Mouse (Mus musculus) kidney, postnatal 0 days (tissue): ENCODE measurements around the gene Apela. TPM values are rescaled to one million over a fixed set of nuclear protein-coding genes. Genes with fewer than 3 reads are reported as not detected.
"Not testable (repeated sequence)": the region's sequence is repeated elsewhere in the genome, so short reads cannot be mapped to it uniquely, and the experiment has no call there.

Source experiments
- ATAC-seq: fragments of 200-750 bp; cut with Nextera tagmentation; replicated peaks from 2 replicates; pipeline ENCODE4 v1.8.0; 2017; ENCODE audit warnings: low read depth, moderate number of reproducible peaks, moderate TSS enrichment, moderate library complexity; ENCODE audit not compliant: low FRiP score
- DNase-seq: peaks from one replicate; pipeline ENCODE4 v3.0.0-alpha.2; 2016; ENCODE audit warnings: low spot score
- H3K27ac ChIP-seq: fragments of 300-500 bp; sonication (generic); 2 replicates; pipeline ENCODE4 v1.5.1; 2014; ENCODE audit warnings: mild to moderate bottlenecking
- H3K27me3 ChIP-seq: fragments of 300-500 bp; sonication (generic); 2 replicates; pipeline ENCODE4 v1.6.1; 2014; ENCODE audit warnings: low read length, mixed read lengths; ENCODE audit not compliant: insufficient read depth
- H3K36me3 ChIP-seq: fragments of 300-500 bp; sonication (generic); 2 replicates; pipeline ENCODE4 v1.6.1; 2014; ENCODE audit warnings: low read length, mixed read lengths; ENCODE audit not compliant: insufficient read depth
- H3K4me1 ChIP-seq: fragments of 300-500 bp; sonication (generic); replicated peaks from 2 replicates; pipeline ENCODE4 v1.6.1; 2014; ENCODE audit warnings: antibody characterized with exemption, low read length, mixed read lengths; ENCODE audit not compliant: insufficient read depth
- H3K4me2 ChIP-seq: fragments of 300-500 bp; sonication (generic); 2 replicates; pipeline ENCODE4 v1.6.1; 2014; ENCODE audit warnings: mild to moderate bottlenecking, low read length, moderate library complexity, mixed read lengths
- H3K4me3 ChIP-seq: fragments of 300-500 bp; sonication (generic); replicated peaks from 2 replicates; pipeline ENCODE4 v1.5.1; 2014; ENCODE audit warnings: low read depth, low read length
- H3K9ac ChIP-seq: fragments of 300-500 bp; sonication (generic); 2 replicates; pipeline ENCODE4 v1.6.1; 2014; ENCODE audit warnings: low read depth, low read length
- H3K9me3 ChIP-seq: fragments of 300-500 bp; sonication (generic); replicated peaks from 2 replicates; pipeline ENCODE4 v1.6.1; 2016; ENCODE audit warnings: low read length, inconsistent platforms, mixed read lengths
- CTCF ChIP-seq: IDR thresholded peaks from 2 replicates; pipeline ENCODE4 v1.5.1; 2016; ENCODE audit warnings: antibody characterized with exemption, low read depth, mild to moderate bottlenecking, moderate library complexity
- WGBS: fragments of 180-500 bp; shearing (Covaris S2); extraction: QIAGEN DNeasy Blood & Tissue Kit; methylation state at CpG from one replicate; pipeline ENCODE4 v1.1.7; 2014; 5-methylcytosine and 5-hydroxymethylcytosine counted together
- polyA plus RNA-seq: library from polyadenylated mRNA; unstranded; fragments of >200 nt; fragmentation: Nextera tagmentation; extraction: Ambion mirVana; gene quantifications from 2 replicates; pipeline ENCODE4 v1.2.1, GENCODE M21; 2015

The Apela gene
- polyA plus RNA-seq, 1 experiment from 2014 or later = 28.7 TPM

GRCm38 (mm10) chr8:65030735-65031485 lies 6.2 kb downstream of the Apela start:
- H3K27ac ChIP-seq = no peak overlapping the region
- H3K4me2 ChIP-seq = no peak overlapping the region
- H3K36me3 ChIP-seq = no peaks in the 10 kb centered on the region
- no peak; the same call in 1 of the 2 replicates for ATAC-seq
- no peaks in the 10 kb centered on the region for H3K9me3 ChIP-seq
- WGBS = 76% methylated on average over 4 of the region's 4 CpGs
- no peak for TF ChIP-seq CTCF
- H3K4me3 ChIP-seq = no peak overlapping the region
- H3K27me3 ChIP-seq = no peaks in the 10 kb centered on the region
- H3K4me1 ChIP-seq = no peaks in the 10 kb centered on the region; the same call in 1 of the 2 replicates
- no peak for DNase-seq
- no peak overlapping the region for H3K9ac ChIP-seq

- no peak overlapping the region for H3K27ac ChIP-seq
- no peak overlapping the region for H3K4me3 ChIP-seq
- ATAC-seq = no peak; the same call in 1 of the 2 replicates
- no peak overlapping the region for H3K9ac ChIP-seq
- no peak overlapping the region for H3K4me2 ChIP-seq
- H3K36me3 ChIP-seq = no peaks in the 10 kb centered on the region
- H3K27me3 ChIP-seq = no peaks in the 10 kb centered on the region
- no peak for TF ChIP-seq CTCF
- H3K4me1 ChIP-seq = no peaks in the 10 kb centered on the region
- no peaks in the 10 kb centered on the region for H3K9me3 ChIP-seq
- WGBS = 58% methylated on average over 4 of the region's 4 CpGs
- DNase-seq = no peak
Measured at GRCm38 (mm10) chr8:65029776-65030175, 7.4 kb downstream of the Apela start.

GRCm38 (mm10) chr8:65028959-65029686 lies 8.0 kb downstream of the Apela start:
- H3K4me2 ChIP-seq = no peak overlapping the region
- H3K9me3 ChIP-seq = no peaks in the 10 kb centered on the region
- ATAC-seq (no peak), DNase-seq (no peak)
- H3K27me3 ChIP-seq = no peaks in the 10 kb centered on the region
- 83% methylated on average over 12 of the region's 12 CpGs for WGBS
- no peaks in the 10 kb centered on the region for H3K36me3 ChIP-seq
- peak; percentile 15; the same call in 1 of the 2 replicates for TF ChIP-seq CTCF
- no peak overlapping the region for H3K4me3 ChIP-seq
- no peak overlapping the region for H3K27ac ChIP-seq
- no peaks in the 10 kb centered on the region for H3K4me1 ChIP-seq
- no peak overlapping the region for H3K9ac ChIP-seq

- Histone ChIP-seq H3K4me3 (no peak overlapping the region), H3K27ac (no peak overlapping the region), H3K4me1 (no peaks in the 10 kb centered on the region), H3K4me2 (no peak overlapping the region), H3K9me3 (no peaks in the 10 kb centered on the region), H3K36me3 (no peaks in the 10 kb centered on the region), H3K27me3 (no peaks in the 10 kb centered on the region), H3K9ac (no peak overlapping the region)
- WGBS = 45% methylated on average over 8 of the region's 8 CpGs
- DNase-seq (peak; percentile 65), ATAC-seq (no peak)
- TF ChIP-seq CTCF = peak; percentile 83
Measured at GRCm38 (mm10) chr8:65022485-65022884, 14.7 kb downstream of the Apela start.

- WGBS = 88% methylated on average over 8 of the region's 8 CpGs
- ATAC-seq (no peak), DNase-seq (no peak)
- Histone ChIP-seq H3K36me3 (no peaks in the 10 kb centered on the region), H3K9ac (no peak within 1 kb of the TSS), H3K4me2 (no peak within 1 kb of the TSS), H3K4me1 (no peaks in the 10 kb centered on the region), H3K27me3 (no peaks in the 10 kb centered on the region), H3K4me3 (no peak within 1 kb of the TSS), H3K27ac (no peak within 1 kb of the TSS), H3K9me3 (no peaks in the 10 kb centered on the region)
- TF ChIP-seq CTCF = no peak
Measured at GRCm38 (mm10) chr8:65018423-65018822, 18.7 kb downstream of the Apela start, which contains the start of the genes Trim61 and Trim60. Gene Trim61 (minus strand): TSS chr8:65018523. Gene Trim60 (minus strand): TSS chr8:65018584.

- H3K4me2 ChIP-seq, H3K9me3 ChIP-seq, ATAC-seq, H3K36me3 ChIP-seq, H3K9ac ChIP-seq, H3K27me3 ChIP-seq, H3K4me1 ChIP-seq, H3K27ac ChIP-seq, DNase-seq, H3K4me3 ChIP-seq: not testable (repeated sequence)
- 75% methylated on average over 6 of the region's 6 CpGs for WGBS
Measured at GRCm38 (mm10) chr8:65007616-65008015, 29.5 kb downstream of the Apela start.
